Mouse (Mus musculus): Measurements from ENCODE around the gene Grip2.

DNA sequence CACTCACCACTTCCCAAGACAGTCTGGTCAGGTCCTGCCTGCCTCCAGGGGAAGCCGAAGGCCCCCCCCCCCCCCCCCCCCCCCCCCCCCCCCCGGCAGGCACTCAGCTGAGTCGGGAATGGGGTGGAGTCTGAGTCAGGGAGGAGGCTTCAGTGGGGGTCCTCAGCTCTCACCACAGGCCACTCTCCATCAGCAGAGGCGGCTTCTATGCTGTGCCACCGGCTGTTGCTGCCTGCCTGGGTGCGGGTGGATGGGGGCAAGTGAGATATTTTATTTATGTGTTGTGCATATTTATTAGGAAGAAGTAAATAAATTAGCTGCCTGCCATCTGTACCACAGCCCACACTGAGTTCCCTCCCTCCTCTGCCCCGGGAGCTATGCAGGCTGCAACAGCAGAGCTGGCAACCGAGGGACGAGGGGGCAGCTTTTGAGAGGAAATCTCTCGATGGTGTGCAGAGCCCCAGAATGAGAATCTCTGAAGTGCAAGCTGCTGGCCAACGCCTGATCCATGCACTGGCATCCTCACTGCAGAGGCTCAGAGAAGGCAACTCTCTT is at the start of gene Grip2:
- TF ChIP-seq GATA1 (IDR thresholded peaks at IDR 0.05; ENCODE audit: borderline replicate concordance, low read length) (no peak), CTCF (IDR thresholded peaks at IDR 0.05; ENCODE audit: low read depth, low read length) (no peak), POLR2AphosphoS5 (IDR thresholded peaks at IDR 0.05; ENCODE audit: insufficient replicate concordance, low read depth, low read length) (no peak)
